Mouse (Mus musculus) heart, postnatal 25 days (tissue): Measurements from ENCODE around the gene Nde1. TPM values are rescaled to one million over a fixed set of nuclear protein-coding genes. Genes with fewer than 3 reads are reported as not detected.
"Not testable (repeated sequence)": the region's sequence is repeated elsewhere in the genome, so short reads cannot be mapped to it uniquely, and the experiment has no call there.

ENCODE experiments used
- DNase-seq: peaks from one replicate; pipeline ENCODE4 v3.0.0; 2022; ENCODE audit warnings: low spot score
- intact Hi-C: fragments of 180-260 bp; cut with DNase I; formaldehyde crosslinking; loops from one replicate; pipeline ENCODE4 v1.15.1; 2025
- total RNA-seq, 2 experiments: library from RNA; stranded (reverse); gene quantifications; 2 replicates each; pipeline ENCODE4 v1.2.3; 2021

Nde1 gene
- total RNA-seq = 10 to 100 TPM; 30.0 TPM

GRCm38 (mm10) chr16:14162988-14163416, at the start of gene Nde1, which contains the start of gene Marf1:
Gene Nde1 (plus strand): TSS chr16:14163275.
Gene Marf1 (minus strand): TSS chr16:14163351.
- intact Hi-C loops = loop anchor here (5.0 to 10.0 kb wide), 2 partner anchors 258 to 341 kb away; partner anchors contain the start of genes Mpv17l and Pdxdc1
- DNase-seq = peak; percentile 90

GRCm38 (mm10) chr16:14117299-14117698, 45.8 kb upstream of the Nde1 start:
- no peak for DNase-seq
- intact Hi-C loops = no loop called here

GRCm38 (mm10) chr16:14120941-14121340, 42.1 kb upstream of the Nde1 start:
- DNase-seq = no peak
- intact Hi-C loops = loop anchor here (10.0 kb wide), 1 partner anchor 216 kb away; the partner anchor contains the start of genes Mpv17l and Pdxdc1

- DNase-seq = no peak
- intact Hi-C loops = loop anchor here (10.0 kb wide), 1 partner anchor 217 kb away; the partner anchor contains the start of genes Mpv17l and Pdxdc1
Observed at GRCm38 (mm10) chr16:14121563-14121962, 41.5 kb upstream of the Nde1 start.

GRCm38 (mm10) chr16:14122586-14122985, 40.5 kb upstream of the Nde1 start:
- DNase-seq = no peak
- intact Hi-C loops = loop anchor here (10.0 kb wide), 1 partner anchor 218 kb away; the partner anchor contains the start of genes Mpv17l and Pdxdc1

GRCm38 (mm10) chr16:14123901-14124300, 39.2 kb upstream of the Nde1 start:
- intact Hi-C loops = loop anchor here (10.0 kb wide), 1 partner anchor 219 kb away; the partner anchor contains the start of genes Mpv17l and Pdxdc1
- no peak for DNase-seq

- intact Hi-C loops = loop anchor here (10.0 kb wide), 1 partner anchor 220 kb away; the partner anchor contains the start of genes Mpv17l and Pdxdc1
- no peak for DNase-seq
Observed at GRCm38 (mm10) chr16:14124709-14125108, 38.4 kb upstream of the Nde1 start.

- DNase-seq = no peak
- intact Hi-C loops = loop anchor here (10.0 kb wide), 1 partner anchor 220 kb away; the partner anchor contains the start of genes Mpv17l and Pdxdc1
Observed at GRCm38 (mm10) chr16:14125253-14125652, 37.8 kb upstream of the Nde1 start.

GRCm38 (mm10) chr16:14128977-14129376, 34.1 kb upstream of the Nde1 start:
- intact Hi-C loops = loop anchor here (10.0 kb wide), 1 partner anchor 224 kb away; the partner anchor contains the start of genes Mpv17l and Pdxdc1
- DNase-seq = no peak

GRCm38 (mm10) chr16:14130796-14131195, 32.3 kb upstream of the Nde1 start:
- no peak for DNase-seq
- intact Hi-C loops = no loop called here

GRCm38 (mm10) chr16:14131376-14131775, 31.7 kb upstream of the Nde1 start:
- intact Hi-C loops = no loop called here
- DNase-seq = no peak

GRCm38 (mm10) chr16:14131838-14132237, 31.2 kb upstream of the Nde1 start:
- intact Hi-C loops = no loop called here

GRCm38 (mm10) chr16:14135014-14135413, 28.1 kb upstream of the Nde1 start:
- no peak for DNase-seq
- intact Hi-C loops = no loop called here

More at GRCm38 (mm10) chr16:14131838-14132237, 31.2 kb upstream of the Nde1 start:
- no peak for DNase-seq

GRCm38 (mm10) chr16:14137976-14138561, 25.0 kb upstream of the Nde1 start:
- intact Hi-C loops = no loop called here
- no peak for DNase-seq

GRCm38 (mm10) chr16:14139106-14139505, 24.0 kb upstream of the Nde1 start:
- no peak for DNase-seq
- intact Hi-C loops = no loop called here

- intact Hi-C loops = no loop called here
- no peak for DNase-seq
Observed at GRCm38 (mm10) chr16:14143298-14143697, 19.8 kb upstream of the Nde1 start.

- intact Hi-C loops = loop anchor here (2.0 kb wide), 1 partner anchor 49 kb away; no protein-coding TSS in a partner anchor
- DNase-seq = no peak
Observed at GRCm38 (mm10) chr16:14147712-14148111, 15.4 kb upstream of the Nde1 start.

- intact Hi-C loops = no loop called here
- DNase-seq = no peak
Observed at GRCm38 (mm10) chr16:14151718-14152117, 11.4 kb upstream of the Nde1 start.

- intact Hi-C loops, DNase-seq: not testable (repeated sequence)
Observed at GRCm38 (mm10) chr16:14155638-14156037, 7.4 kb upstream of the Nde1 start.

GRCm38 (mm10) chr16:14156312-14156711, 6.8 kb upstream of the Nde1 start:
- no peak for DNase-seq
- intact Hi-C loops = no loop called here

- intact Hi-C loops = no loop called here
- no peak for DNase-seq
Observed at GRCm38 (mm10) chr16:14158536-14158935, 4.5 kb upstream of the Nde1 start.
